Mouse (Mus musculus) macrophage (primary cell): ENCODE measurements around the gene Tnpo1. TPM values are rescaled to one million over a fixed set of nuclear protein-coding genes. Genes with fewer than 3 reads are reported as not detected.

Experiments
- H3K27ac ChIP-seq: fragments of 350-480 bp; formaldehyde crosslinking; 2 replicates; pipeline ENCODE4 v1.9.0; 2021
- H3K36me3 ChIP-seq: fragments of 350-480 bp; formaldehyde crosslinking; 2 replicates; pipeline ENCODE4 v1.9.0; 2021; ENCODE audit errors: inconsistent target
- H3K4me3 ChIP-seq: fragments of 350-480 bp; formaldehyde crosslinking; 2 replicates; pipeline ENCODE4 v1.9.0; 2021; ENCODE audit errors: inconsistent target
- H3K79me2 ChIP-seq: fragments of 350-480 bp; formaldehyde crosslinking; 2 replicates; pipeline ENCODE4 v1.9.0; 2021; ENCODE audit errors: inconsistent target
- WGBS: methylation state at CpG from one replicate; pipeline ENCODE4 v1.1.7; 2026; ENCODE audit warnings: inconsistent platforms; ENCODE audit not compliant: missing documents; 5-methylcytosine and 5-hydroxymethylcytosine counted together
- polyA plus RNA-seq: library from polyadenylated mRNA; stranded (reverse); fragments of 250-400 nt; gene quantifications from 3 replicates; pipeline ENCODE4 v1.2.4, GENCODE M21; 2018; ENCODE audit warnings: inconsistent platforms

Gene Tnpo1
- polyA plus RNA-seq, 1 experiment from 2014 or later = 25.1 TPM

DNA sequence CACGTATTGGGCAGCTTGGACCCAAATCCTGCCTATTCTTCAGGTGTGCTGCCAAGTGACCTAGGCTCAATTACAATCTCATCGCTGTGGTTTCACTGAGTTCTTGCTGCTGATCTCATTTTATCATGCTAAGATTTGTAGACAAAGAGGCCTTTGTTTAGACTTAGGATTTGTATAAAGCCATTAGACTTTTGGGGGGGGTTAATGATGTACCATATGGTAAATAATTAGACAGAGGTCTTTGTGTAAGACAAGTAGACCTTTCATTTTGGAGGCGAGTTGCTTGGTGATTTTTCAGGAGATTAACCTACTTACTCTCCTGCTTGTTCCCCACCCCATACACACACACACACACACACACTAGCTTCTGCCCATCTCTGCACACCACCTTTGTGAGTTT lies 19.7 kb upstream of the Tnpo1 start:
- Histone ChIP-seq H3K4me3 (no peak overlapping the region), H3K79me2 (no peaks in the 10 kb centered on the region), H3K27ac (no peak overlapping the region), H3K36me3 (no peaks in the 10 kb centered on the region)
- 97% methylated on average over 3 of the region's 3 CpGs for WGBS

DNA sequence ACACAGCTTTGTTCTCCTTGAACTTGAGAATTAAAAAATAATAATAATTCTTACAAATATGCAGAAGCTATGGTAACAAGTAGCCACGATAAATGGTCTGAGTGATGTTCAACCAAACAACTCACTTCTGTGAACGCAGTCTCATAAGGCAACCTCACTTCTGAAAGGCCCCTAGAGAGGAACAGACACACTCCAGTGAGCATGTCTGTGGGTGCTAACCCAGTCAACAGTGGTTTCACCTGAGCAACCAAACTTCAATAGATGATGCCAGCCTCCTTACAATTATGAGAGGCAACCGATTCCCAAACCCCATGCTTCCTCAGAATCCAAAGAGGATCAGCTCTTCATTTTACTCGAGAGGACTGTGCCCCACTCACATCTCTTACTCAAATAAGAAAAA lies 19.2 kb upstream of the Tnpo1 start:
- H3K79me2 ChIP-seq = no peaks in the 10 kb centered on the region
- peak overlapping the region; percentile 76 for H3K27ac ChIP-seq
- no peak overlapping the region for H3K4me3 ChIP-seq
- no peaks in the 10 kb centered on the region for H3K36me3 ChIP-seq
- WGBS = 92% methylated on average over 4 of the region's 4 CpGs

DNA sequence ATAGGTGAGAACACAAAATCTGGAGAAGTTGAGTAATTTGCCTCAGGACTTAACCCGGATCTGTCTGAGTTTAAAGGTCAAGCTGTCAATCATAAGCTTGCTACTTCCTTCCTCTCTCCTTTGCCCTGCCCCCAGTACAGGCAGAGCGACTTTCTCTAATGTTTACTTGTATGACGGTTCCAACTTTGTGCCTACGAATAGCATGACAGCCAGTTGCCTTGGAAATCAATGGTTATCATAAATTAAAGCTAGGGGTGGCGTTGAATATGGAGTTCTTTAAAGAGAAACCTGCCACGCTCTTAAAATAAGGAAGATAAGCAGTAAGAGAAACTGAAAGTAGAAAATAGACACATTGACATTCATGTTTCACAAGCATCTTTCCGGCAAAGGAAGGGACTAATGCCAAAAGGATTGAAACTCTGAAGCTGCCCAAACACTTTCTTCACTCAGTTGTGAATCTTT lies 18.5 kb upstream of the Tnpo1 start:
- H3K36me3 ChIP-seq = no peaks in the 10 kb centered on the region
- peak overlapping the region; percentile 76 for H3K27ac ChIP-seq
- no peaks in the 10 kb centered on the region for H3K79me2 ChIP-seq
- peak overlapping the region; percentile 41 for H3K4me3 ChIP-seq
- 1% methylated on average over 7 of the region's 7 CpGs for WGBS

DNA sequence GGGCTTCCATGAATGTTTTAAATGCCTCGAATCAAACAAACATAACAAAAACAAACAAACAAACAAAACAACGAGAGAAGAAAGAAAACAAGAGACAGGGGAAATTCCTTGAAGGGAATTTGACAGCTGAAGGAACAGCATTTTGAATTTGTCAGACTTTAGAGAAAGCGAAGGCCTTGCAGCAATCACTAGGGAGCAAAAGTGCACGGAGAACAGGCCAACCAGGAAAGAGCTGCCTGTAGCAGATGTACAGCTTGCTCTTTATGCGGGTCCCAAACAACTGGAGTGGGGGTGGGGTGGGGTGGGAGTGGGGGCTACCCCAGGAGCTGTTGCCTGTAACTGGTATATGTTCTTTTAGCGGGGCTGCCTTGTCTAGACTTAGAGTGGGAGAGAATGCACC lies 16.2 kb upstream of the Tnpo1 start:
- no peak overlapping the region for H3K27ac ChIP-seq
- WGBS = 61% methylated on average over 6 of the region's 6 CpGs
- H3K4me3 ChIP-seq = no peak overlapping the region
- H3K79me2 ChIP-seq = no peaks in the 10 kb centered on the region
- no peaks in the 10 kb centered on the region for H3K36me3 ChIP-seq

DNA sequence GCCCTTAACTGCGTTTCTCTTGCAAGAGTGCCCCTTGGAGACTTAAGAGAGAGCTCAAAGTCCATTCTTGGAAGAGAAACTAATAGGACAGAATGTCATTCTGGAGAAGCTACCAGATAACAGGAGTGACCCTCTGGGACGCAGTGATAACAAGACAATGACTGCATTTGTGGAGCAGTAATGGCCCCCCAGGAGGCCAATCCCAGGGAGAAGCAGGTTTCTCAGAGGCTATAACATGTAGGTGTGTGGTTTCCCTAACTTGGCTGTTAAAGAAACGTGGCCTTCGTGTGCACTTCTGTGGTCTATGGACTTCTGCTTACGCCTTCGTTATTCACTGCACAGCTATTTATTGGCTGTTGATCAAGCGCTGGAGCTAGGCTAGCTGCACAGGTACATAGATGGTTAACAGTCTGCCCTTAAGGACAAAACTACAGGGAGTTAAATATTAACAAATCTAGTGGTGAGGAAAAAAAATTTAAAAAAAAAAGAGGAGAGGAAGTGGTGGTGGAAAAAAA lies 15.7 kb upstream of the Tnpo1 start:
- H3K79me2 ChIP-seq = no peaks in the 10 kb centered on the region
- no peaks in the 10 kb centered on the region for H3K36me3 ChIP-seq
- 61% methylated on average over 7 of the region's 7 CpGs for WGBS
- no peak overlapping the region for H3K4me3 ChIP-seq
- H3K27ac ChIP-seq = no peak overlapping the region

DNA sequence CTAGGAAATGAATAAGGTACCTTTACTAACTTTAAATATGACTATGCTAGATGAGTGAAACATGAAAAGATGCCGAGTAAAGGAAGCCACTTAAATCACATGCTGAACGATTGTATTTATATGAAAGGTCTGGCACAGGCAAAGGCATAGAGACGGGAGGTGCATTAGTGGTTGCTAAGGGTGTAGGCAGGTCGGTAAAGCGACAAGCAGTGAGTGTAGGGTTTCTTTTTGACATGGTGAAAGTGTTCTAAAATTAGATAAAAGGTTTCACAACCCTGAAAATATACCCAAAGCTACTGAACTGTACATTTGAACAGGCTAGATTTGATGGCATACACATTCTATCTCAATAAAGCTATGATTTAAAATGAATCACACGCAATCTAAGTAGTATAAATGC lies 10.9 kb upstream of the Tnpo1 start:
- 55% methylated on average over 6 of the region's 6 CpGs for WGBS
- Histone ChIP-seq H3K27ac (no peak overlapping the region), H3K79me2 (no peaks in the 10 kb centered on the region), H3K4me3 (no peak overlapping the region), H3K36me3 (no peaks in the 10 kb centered on the region)

DNA sequence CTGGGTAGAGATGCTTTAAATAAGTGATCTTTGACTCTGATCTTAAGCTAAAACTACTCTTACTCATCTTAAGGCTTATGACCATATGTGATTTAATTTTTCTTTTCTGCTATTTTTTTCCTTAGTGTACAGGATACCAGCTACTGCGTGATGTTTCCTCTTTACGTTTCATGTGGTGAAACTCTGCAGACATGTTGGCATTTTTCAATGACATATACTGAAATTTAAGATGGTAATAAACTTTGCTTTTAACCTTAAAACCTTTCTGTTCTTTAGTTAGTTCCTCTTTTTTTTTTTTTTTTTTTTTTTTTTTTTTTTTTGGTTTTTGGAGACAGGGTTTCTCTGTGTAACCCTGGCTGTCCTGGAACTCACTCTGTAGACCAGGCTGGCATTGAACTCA lies 2.7 kb upstream of the Tnpo1 start:
- Histone ChIP-seq H3K36me3 (no peaks in the 10 kb centered on the region), H3K27ac (no peak overlapping the region), H3K4me3 (no peak overlapping the region), H3K79me2 (peaks cover 15% of the 10 kb centered on the region)
- 10% methylated on average over 2 of the region's 2 CpGs for WGBS

DNA sequence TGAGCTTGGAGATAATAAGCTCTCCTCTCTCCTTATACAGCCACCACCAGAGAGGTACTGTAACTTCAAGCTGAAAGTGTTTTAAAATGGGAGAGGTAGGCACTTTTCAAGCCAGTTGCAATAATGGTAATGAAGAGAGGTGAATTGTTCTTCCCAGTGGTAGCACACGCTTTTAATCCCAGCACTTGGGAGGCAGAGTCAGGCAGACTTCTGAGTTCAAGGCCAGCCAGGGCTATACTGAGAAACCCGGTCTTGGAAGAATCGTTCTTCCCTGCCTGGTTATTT lies 716 bp upstream of the Tnpo1 start:
- peak overlapping the region; percentile 26 for H3K4me3 ChIP-seq
- peaks cover 35% of the 10 kb centered on the region for H3K79me2 ChIP-seq
- 0 out of 2 replicates have a peak overlapping the region, but pooled peaks have one; percentile 17 for H3K27ac ChIP-seq
- WGBS = 75% methylated on average over 3 of the region's 3 CpGs
- 0 out of 2 replicates have a peak, but pooled peaks cover 4% of the 10 kb centered on the region for H3K36me3 ChIP-seq

DNA sequence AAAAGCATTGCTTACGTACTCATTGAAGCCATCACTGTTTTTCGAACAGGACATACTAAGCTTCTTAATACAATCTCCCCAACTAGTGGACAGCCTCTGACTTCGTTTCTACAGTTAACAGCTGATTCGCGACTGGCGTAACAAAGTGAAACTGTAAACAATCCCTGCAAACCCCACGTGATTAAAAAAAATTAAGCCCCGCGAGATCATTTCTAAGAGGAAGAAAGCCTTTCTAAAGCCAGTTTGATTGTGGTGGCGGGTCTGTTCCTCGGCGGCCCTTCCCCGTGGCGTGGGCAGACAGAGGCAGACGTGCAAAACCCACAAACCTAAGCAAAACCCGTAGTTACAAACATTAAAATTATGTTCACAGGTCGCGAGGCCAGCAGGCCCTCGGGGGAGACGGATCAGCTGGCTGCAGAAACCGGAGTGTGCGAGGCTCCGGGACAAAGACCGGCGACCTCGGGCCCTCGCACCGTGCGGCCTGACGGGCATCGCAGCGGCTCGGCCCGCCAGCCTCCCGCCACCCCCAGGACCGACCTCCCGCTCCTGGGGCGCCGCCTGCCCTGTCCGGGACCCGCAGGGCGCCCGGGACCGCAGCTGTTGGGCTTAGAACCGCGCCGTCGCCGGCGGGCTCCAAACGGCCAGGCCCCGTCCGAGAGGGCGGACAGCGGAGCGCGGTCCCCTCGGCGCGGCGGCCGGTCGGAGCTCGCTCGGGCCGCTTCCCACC lies 535 bp downstream of the Tnpo1 start:
- peak overlapping the region; percentile 63 for H3K27ac ChIP-seq
- WGBS = 2% methylated on average over 61 of the region's 66 CpGs
- peak overlapping the region; percentile 69 for H3K4me3 ChIP-seq
- peaks cover 48% of the 10 kb centered on the region for H3K79me2 ChIP-seq
- 0 out of 2 replicates have a peak, but pooled peaks cover 4% of the 10 kb centered on the region for H3K36me3 ChIP-seq

DNA sequence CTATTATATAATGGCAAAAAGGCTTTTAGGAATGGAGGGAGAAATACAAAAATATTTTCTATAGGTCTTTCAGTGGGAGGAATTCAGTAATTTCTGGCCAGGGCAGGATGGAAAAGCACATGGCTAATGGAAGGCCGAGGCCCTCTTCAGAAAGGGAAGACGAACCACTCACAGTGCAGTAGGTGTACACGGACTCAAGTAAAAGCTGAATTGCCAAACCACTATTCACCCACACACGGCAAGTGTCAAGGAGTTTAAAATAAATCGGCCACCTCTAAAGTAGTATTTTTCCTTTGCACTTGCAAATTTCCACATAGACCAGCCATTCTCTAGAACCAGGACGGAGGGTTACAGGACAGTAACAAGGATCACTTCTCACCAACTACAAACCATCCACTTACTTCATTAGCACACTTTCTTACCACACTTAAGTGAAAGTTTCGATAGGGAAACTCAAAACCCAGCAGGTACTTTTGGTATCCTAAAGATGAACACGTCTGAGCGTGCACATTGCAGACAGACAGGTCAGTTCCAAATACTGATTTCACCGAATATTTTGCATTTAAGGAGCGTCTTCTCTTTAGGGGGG lies 1.2 kb downstream of the Tnpo1 start:
- H3K36me3 ChIP-seq = 0 out of 2 replicates have a peak, but pooled peaks cover 5% of the 10 kb centered on the region
- peak overlapping the region; percentile 63 for H3K27ac ChIP-seq
- H3K79me2 ChIP-seq = peaks cover 54% of the 10 kb centered on the region
- 6% methylated on average over 11 of the region's 11 CpGs for WGBS
- H3K4me3 ChIP-seq = peak overlapping the region; percentile 69

DNA sequence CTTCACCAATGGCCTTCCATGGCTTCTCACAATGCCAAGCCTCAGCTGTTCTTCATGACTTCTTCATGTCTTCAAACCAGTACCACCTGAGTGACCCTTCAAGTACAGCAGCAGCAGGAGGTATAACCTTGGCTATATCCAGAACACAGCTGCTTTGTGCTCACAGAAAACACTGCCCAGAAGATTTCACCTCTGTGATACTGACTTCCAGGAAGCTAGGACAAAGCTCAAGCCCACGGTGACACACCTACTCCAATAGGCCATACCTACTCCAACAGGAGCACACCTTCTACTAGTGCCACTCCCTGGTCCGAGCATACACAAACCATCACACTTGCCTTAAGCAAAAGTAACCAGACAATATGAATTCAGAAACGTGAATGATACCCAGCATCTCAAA lies 3.4 kb downstream of the Tnpo1 start:
- H3K4me3 ChIP-seq = no peak overlapping the region
- 87% methylated on average over 3 of the region's 3 CpGs for WGBS
- H3K36me3 ChIP-seq = 0 out of 2 replicates have a peak, but pooled peaks cover 10% of the 10 kb centered on the region
- H3K79me2 ChIP-seq = peaks cover 76% of the 10 kb centered on the region
- H3K27ac ChIP-seq = no peak overlapping the region

DNA sequence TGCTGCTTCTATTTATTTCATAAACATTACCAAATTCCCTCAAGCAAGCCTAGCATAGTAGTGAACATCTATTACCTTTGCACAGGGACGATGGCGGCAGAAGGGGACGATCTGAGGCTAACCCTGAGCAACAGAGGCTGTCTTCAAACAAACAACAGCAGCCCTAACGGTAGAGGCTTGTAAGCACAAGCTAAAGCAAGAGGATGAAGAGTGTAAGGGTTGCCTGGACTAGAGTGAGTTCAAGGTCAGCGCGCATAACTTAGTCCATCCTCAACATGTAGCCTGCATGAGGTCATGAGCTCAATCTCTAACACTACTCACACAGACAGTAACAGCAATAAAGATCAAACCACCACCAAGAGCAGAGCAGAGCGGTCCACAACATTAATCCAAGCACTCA lies 4.9 kb downstream of the Tnpo1 start:
- Histone ChIP-seq H3K36me3 (0 out of 2 replicates have a peak, but pooled peaks cover 10% of the 10 kb centered on the region), H3K27ac (no peak overlapping the region), H3K4me3 (no peak overlapping the region), H3K79me2 (peaks cover 91% of the 10 kb centered on the region)
- WGBS = 94% methylated on average over 7 of the region's 7 CpGs

DNA sequence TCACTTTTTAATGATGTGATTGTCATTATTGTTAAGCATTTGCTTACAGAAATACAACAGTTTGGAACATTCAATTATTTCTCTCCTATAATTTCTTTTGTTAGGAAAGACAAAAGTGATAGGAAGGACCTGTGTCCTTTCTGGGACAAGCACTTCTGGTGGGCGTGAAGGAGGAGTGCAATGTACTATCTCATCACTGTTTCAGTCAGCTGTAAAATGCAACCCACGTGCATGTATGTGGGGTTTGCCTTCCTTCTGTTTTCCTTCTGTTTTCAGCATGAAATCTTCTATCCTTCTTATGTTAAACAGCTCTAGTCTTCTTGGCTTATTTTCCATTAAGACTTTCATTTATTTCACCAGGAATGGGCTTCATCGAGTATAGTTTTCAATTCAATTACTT lies 5.9 kb downstream of the Tnpo1 start:
- H3K27ac ChIP-seq = no peak overlapping the region
- 94% methylated on average over 3 of the region's 3 CpGs for WGBS
- H3K79me2 ChIP-seq = peaks cover 100% of the 10 kb centered on the region
- no peak overlapping the region for H3K4me3 ChIP-seq
- 0 out of 2 replicates have a peak, but pooled peaks cover 10% of the 10 kb centered on the region for H3K36me3 ChIP-seq

DNA sequence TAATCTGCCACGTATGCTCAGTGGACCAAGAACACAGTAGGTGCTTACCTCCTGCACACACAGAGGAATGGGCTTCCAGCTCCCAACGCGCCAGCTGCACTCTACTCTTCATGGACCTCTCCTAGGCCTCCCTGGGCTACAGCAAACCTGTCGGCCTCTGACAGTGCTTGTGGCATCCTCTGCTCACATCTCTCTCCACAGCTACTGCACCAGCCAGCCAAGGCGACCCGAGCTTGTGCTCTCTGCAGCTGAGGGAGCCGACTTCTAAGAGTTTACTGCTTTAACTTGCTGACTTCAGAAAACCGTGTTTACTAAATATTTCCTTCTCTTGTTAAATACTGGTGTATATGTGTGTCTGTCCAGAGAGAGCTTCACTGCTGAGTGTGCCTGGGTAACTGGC lies 6.5 kb downstream of the Tnpo1 start:
- Histone ChIP-seq H3K4me3 (no peak overlapping the region), H3K36me3 (0 out of 2 replicates have a peak, but pooled peaks cover 10% of the 10 kb centered on the region), H3K79me2 (peaks cover 100% of the 10 kb centered on the region), H3K27ac (no peak overlapping the region)
- 93% methylated on average over 8 of the region's 8 CpGs for WGBS

DNA sequence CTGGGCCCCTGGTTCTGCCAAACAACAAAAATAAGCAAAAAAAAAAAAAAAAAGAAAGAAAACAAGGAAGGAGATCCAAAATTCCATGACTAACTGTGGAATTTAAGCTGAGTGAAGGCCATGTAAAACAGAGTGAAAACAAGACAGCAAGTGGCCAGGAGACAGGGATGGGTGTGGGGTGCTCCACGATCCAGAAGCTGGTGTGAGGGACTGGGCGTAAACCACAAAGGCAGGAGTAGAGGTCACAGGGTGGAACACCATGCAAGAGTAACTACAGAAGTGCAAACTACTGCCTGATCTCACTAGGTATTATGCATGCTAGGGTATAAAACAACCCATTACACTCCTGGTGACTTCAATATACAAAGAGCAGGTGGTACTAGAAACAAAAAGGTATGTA lies 8.3 kb downstream of the Tnpo1 start:
- Histone ChIP-seq H3K4me3 (no peak overlapping the region), H3K36me3 (0 out of 2 replicates have a peak, but pooled peaks cover 10% of the 10 kb centered on the region), H3K27ac (no peak overlapping the region), H3K79me2 (peaks cover 100% of the 10 kb centered on the region)
- 69% methylated on average over 2 of the region's 2 CpGs for WGBS
